Mouse (Mus musculus): ENCODE results near the gene Ninj2.

DNA sequence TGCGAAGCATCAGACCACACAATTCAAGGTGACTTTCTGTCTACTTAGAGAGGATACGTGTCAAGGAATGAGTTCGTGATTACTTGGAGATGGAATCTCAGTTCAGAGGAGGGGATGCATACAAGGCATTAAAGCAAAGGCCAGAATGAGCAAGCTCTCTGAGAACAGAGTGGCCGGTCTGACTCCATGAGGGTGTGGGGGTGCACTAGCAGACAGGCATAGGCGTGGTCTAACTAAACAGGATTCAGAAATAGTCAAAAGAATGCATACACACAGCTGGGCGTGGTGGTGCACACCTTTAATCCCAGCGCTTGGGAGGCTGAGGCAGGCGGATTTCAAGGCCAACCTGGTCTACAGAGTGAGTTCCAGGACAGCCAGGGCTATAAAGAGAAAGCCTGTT is 33.3 kb downstream of the Ninj2 start:
- TF ChIP-seq CTCF (IDR thresholded peaks at IDR 0.05; ENCODE audit: low read depth) (no peak), EP300 (IDR thresholded peaks at IDR 0.05; ENCODE audit: low read depth) (no peak)

Data from heart, postnatal 0 days (tissue).